ENCODE assay signal across 8 mouse cellular contexts in genomic region chr3:84889648-84890047, GRCm38 (mm10).
DNase-seq lines count a peak whose midpoint lies in the region; ATAC-seq and TF ChIP-seq lines count a peak whose summit lies in the region.

No protein-coding gene starts in this region.

- H3K4me2 ChIP-seq in forebrain, postnatal 0 days (ENCODE audit: low read depth): no peak overlapping the region
- H3K4me2 ChIP-seq in forebrain, embryonic 12.5 days: no peak overlapping the region
- H3K4me2 ChIP-seq in liver, postnatal 0 days (ENCODE audit: low read depth, low read length): no peak overlapping the region
- H3K4me2 ChIP-seq in liver, embryonic 12.5 days: no peak overlapping the region

- no peaks in the 10 kb centered on the region for H3K4me1 ChIP-seq in forebrain, postnatal 0 days (ENCODE audit: insufficient read depth)
- no peaks in the 10 kb centered on the region for H3K4me1 ChIP-seq in forebrain, embryonic 12.5 days
- peaks cover 2% of the 10 kb centered on the region; the same call in 1 of the 2 replicates for H3K4me1 ChIP-seq in liver, postnatal 0 days (ENCODE audit: insufficient read depth)
- H3K4me1 ChIP-seq in liver, embryonic 12.5 days: peaks cover 11% of the 10 kb centered on the region

- peak; percentile 38 for DNase-seq in forebrain, postnatal 0 days
- DNase-seq in liver, postnatal 0 days: no peak
- DNase-seq in thymus, postnatal 0 days (ENCODE audit: low spot score): peak; percentile 46
- no peak for DNase-seq in urinary bladder, postnatal 4 days (ENCODE audit: low spot score in 2 of 2)

- no peak overlapping the region for H3K9ac ChIP-seq in forebrain, postnatal 0 days
- H3K9ac ChIP-seq in forebrain, embryonic 12.5 days: no peak overlapping the region
- no peak overlapping the region for H3K9ac ChIP-seq in liver, postnatal 0 days (replicated peaks)
- H3K9ac ChIP-seq in liver, embryonic 12.5 days: no peak overlapping the region

- TF ChIP-seq CTCF in forebrain, postnatal 0 days (IDR thresholded peaks at IDR 0.05; ENCODE audit: low read depth): peak; percentile 69
- peak; percentile 65 for TF ChIP-seq CTCF in liver, postnatal 0 days (IDR thresholded peaks at IDR 0.05; ENCODE audit: low read depth)

- H3K27me3 ChIP-seq in forebrain, postnatal 0 days (ENCODE audit: insufficient read depth, low read length): no peaks in the 10 kb centered on the region
- H3K27me3 ChIP-seq in forebrain, embryonic 12.5 days: no peaks in the 10 kb centered on the region
- no peaks in the 10 kb centered on the region for H3K27me3 ChIP-seq in liver, postnatal 0 days (ENCODE audit: insufficient read depth, low read length)
- H3K27me3 ChIP-seq in liver, embryonic 12.5 days (replicated peaks): no peaks in the 10 kb centered on the region

- 87% methylated on average over 1 of the region's 1 CpGs for WGBS in forebrain, postnatal 0 days
- 82% methylated on average over 1 of the region's 1 CpGs for WGBS in forebrain, embryonic 12.5 days
- WGBS in liver, postnatal 0 days (ENCODE audit: insufficient replicate concordance): 43% methylated on average over 1 of the region's 1 CpGs
- WGBS in liver, embryonic 12.5 days (ENCODE audit: insufficient replicate concordance): 58% methylated on average over 1 of the region's 1 CpGs

- H3K36me3 ChIP-seq in forebrain, postnatal 0 days (ENCODE audit: insufficient read depth): no peaks in the 10 kb centered on the region
- no peaks in the 10 kb centered on the region; the same call in 1 of the 2 replicates for H3K36me3 ChIP-seq in forebrain, embryonic 12.5 days (replicated peaks)
- no peaks in the 10 kb centered on the region for H3K36me3 ChIP-seq in liver, postnatal 0 days (replicated peaks; ENCODE audit: insufficient read depth, low read length)
- no peaks in the 10 kb centered on the region for H3K36me3 ChIP-seq in liver, embryonic 12.5 days

- no peak for TF ChIP-seq EP300 in liver, postnatal 0 days (IDR thresholded peaks at IDR 0.05; ENCODE audit: low read depth)

- H3K4me3 ChIP-seq in forebrain, postnatal 0 days (ENCODE audit: low read depth, low read length): no peak overlapping the region
- H3K4me3 ChIP-seq in forebrain, embryonic 12.5 days (replicated peaks): no peak overlapping the region
- H3K4me3 ChIP-seq in liver, postnatal 0 days (ENCODE audit: low read depth, low read length): no peak overlapping the region
- H3K4me3 ChIP-seq in liver, embryonic 12.5 days: no peak overlapping the region

- no peak overlapping the region for H3K27ac ChIP-seq in forebrain, postnatal 0 days (ENCODE audit: low read depth, low read length)
- no peak overlapping the region for H3K27ac ChIP-seq in forebrain, embryonic 12.5 days
- no peak overlapping the region for H3K27ac ChIP-seq in liver, postnatal 0 days (ENCODE audit: low read depth)
- H3K27ac ChIP-seq in liver, embryonic 12.5 days: no peak overlapping the region

- no peaks in the 10 kb centered on the region for H3K9me3 ChIP-seq in forebrain, postnatal 0 days (ENCODE audit: low read length)
- no peaks in the 10 kb centered on the region for H3K9me3 ChIP-seq in forebrain, embryonic 12.5 days
- no peaks in the 10 kb centered on the region for H3K9me3 ChIP-seq in liver, postnatal 0 days (ENCODE audit: low read length)
- no peaks in the 10 kb centered on the region for H3K9me3 ChIP-seq in liver, embryonic 12.5 days (replicated peaks)

- no peak for ATAC-seq in forebrain, postnatal 0 days
- no peak for ATAC-seq in forebrain, embryonic 12.5 days (ENCODE audit: low FRiP score)
- ATAC-seq in liver, postnatal 0 days: no peak
- no peak for ATAC-seq in liver, embryonic 12.5 days
- peak; percentile 48 for ATAC-seq in inflammation-experienced regulatory T-cells, adult 6 months
- ATAC-seq in erythroblast, adult 5-6 weeks (replicated peaks; ENCODE audit: low FRiP score, poor library complexity, severe bottlenecking): no peak

Comparison
In these comparisons a context has a peak if more than half of its experiments do, and no peak if none do; other contexts are left out.
1. DNase-seq: peak in forebrain, postnatal 0 days (single experiment) and thymus, postnatal 0 days (single experiment); none in liver, postnatal 0 days (single experiment) and urinary bladder, postnatal 4 days (0 of 2).